19 mouse cellular contexts compared by ENCODE assay signal in genomic region chr16:86888421-86888820, GRCm38 (mm10).
"Had no signal": no experiment of that assay in that cellular context is flagged by ENCODE, and none has a peak within 500 bp of the region (broad histone marks: within the 10 kb centered on the region; RNA-seq: fewer than 3 reads in every experiment).

No protein-coding gene starts in this region.

- H3K36me3 ChIP-seq: liver, embryonic 12.5 days; midbrain, embryonic 10.5 days; midbrain, embryonic 12.5 days; neural tube, embryonic 13.5 days; neural tube, embryonic 15.5 days had no signal

- H3K27me3 ChIP-seq: liver, embryonic 12.5 days; midbrain, embryonic 12.5 days; neural tube, embryonic 13.5 days; neural tube, embryonic 15.5 days had no signal

- H3K27ac ChIP-seq: liver, embryonic 12.5 days; liver, embryonic 14.5 days; midbrain, embryonic 10.5 days; midbrain, embryonic 12.5 days; neural tube, embryonic 13.5 days; neural tube, embryonic 15.5 days had no signal

- H3K4me2 ChIP-seq: liver, embryonic 12.5 days; midbrain, embryonic 12.5 days; neural tube, embryonic 13.5 days; neural tube, embryonic 15.5 days had no signal

- H3K9me3 ChIP-seq: liver, embryonic 12.5 days; midbrain, embryonic 10.5 days; midbrain, embryonic 12.5 days; neural tube, embryonic 13.5 days; neural tube, embryonic 15.5 days had no signal

- ATAC-seq: liver, embryonic 12.5 days; midbrain, embryonic 16.5 days had no signal

- H3K4me3 ChIP-seq: liver, embryonic 12.5 days; midbrain, embryonic 10.5 days; midbrain, embryonic 12.5 days; myocyte; neural tube, embryonic 13.5 days; neural tube, embryonic 15.5 days had no signal

- H3K9ac ChIP-seq: liver, embryonic 12.5 days; liver, embryonic 14.5 days; midbrain, embryonic 12.5 days; neural tube, embryonic 13.5 days; neural tube, embryonic 15.5 days had no signal

- H3K4me1 ChIP-seq: liver, embryonic 12.5 days; midbrain, embryonic 10.5 days; midbrain, embryonic 12.5 days; neural tube, embryonic 13.5 days; neural tube, embryonic 15.5 days had no signal

- DNase-seq: lung, adult 18-20 months; lung, postnatal 4 days; midbrain, embryonic 14.5 days; retina, postnatal 1 day; right cerebral cortex, adult 18-20 months; right cerebral cortex, postnatal 25 days; right cerebral cortex, postnatal 4 days; spleen, adult 18-20 months; thymus, adult 18-20 months; thymus, postnatal 14 days; thymus, postnatal 36 days had no signal
